ENCODE assay signal across 14 mouse cellular contexts in the genomic region with DNA sequence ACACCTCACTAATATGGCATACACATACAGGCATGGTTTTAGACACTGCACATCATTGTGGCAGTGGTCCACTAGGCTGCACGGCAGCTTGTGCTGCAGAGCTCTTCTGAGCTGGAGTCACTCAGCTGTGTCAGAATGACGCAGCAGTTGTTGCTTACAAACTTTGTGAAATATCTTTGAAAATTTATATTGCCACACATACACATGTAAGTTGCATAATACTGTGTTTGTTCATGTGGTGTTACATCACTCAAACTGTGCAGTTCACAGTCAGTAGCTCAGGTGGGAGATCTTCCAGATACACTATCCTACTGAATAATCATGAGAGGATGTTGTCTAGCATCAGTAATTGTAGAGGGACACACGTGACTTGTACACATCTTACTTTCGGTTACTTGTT. TPM values are rescaled to one million over a fixed set of nuclear protein-coding genes. Genes with fewer than 3 reads are reported as not detected.
DNase-seq lines count a peak whose midpoint lies in the region; ATAC-seq and TF ChIP-seq lines count a peak whose summit lies in the region.
"Had no signal": no experiment of that assay in that cellular context is flagged by ENCODE, and none has a peak within 500 bp of the region (broad histone marks: within the 10 kb centered on the region; RNA-seq: fewer than 3 reads in every experiment).

No protein-coding gene starts in this region.

- intact Hi-C loops in left cerebral cortex, postnatal 14 days (cut with DNase I): no loop called here

- no peaks in the 10 kb centered on the region for H3K9me3 ChIP-seq in G1E (replicated peaks)
- no peaks in the 10 kb centered on the region for H3K9me3 ChIP-seq in liver, embryonic 12.5 days (replicated peaks)
- H3K9me3 ChIP-seq in megakaryocyte, embryonic 14.5 days: no peaks in the 10 kb centered on the region
- H3K9me3 ChIP-seq: embryonic facial prominence, embryonic 15.5 days; forebrain, embryonic 15.5 days; hindbrain, embryonic 15.5 days; limb, embryonic 12.5 days; midbrain, embryonic 10.5 days had no signal

- no peak for DNase-seq in G1E (ENCODE audit: low spot score)
- DNase-seq in adrenal gland, postnatal 25 days: peak; percentile 6
- DNase-seq in urinary bladder, postnatal 25 days (ENCODE audit: low spot score): no peak
- no peak for DNase-seq in left cerebral cortex, postnatal 14 days (ENCODE audit: low spot score in 2 of 2)
- DNase-seq: cerebellum, postnatal 25 days; right cerebral cortex, postnatal 4 days had no signal

- 79% methylated on average over 4 of the region's 4 CpGs for WGBS in liver, embryonic 12.5 days (ENCODE audit: insufficient replicate concordance)

- peak; percentile 34 for ATAC-seq in G1E (ENCODE audit: extremely low read depth, insufficient number of reproducible peaks, low FRiP score, poor library complexity, severe bottlenecking)
- peak; percentile 53; the same call in 1 of the 2 replicates for ATAC-seq in liver, embryonic 12.5 days
- no peak for ATAC-seq in inflammation-experienced regulatory T-cells, adult 6 months
- ATAC-seq: forebrain, embryonic 15.5 days had no signal

- TF ChIP-seq CTCF in G1E (IDR thresholded peaks at IDR 0.05; ENCODE audit: low read depth, low read length): no peak

- H3K9ac ChIP-seq in liver, embryonic 12.5 days: no peak overlapping the region
- H3K9ac ChIP-seq: embryonic facial prominence, embryonic 15.5 days; forebrain, embryonic 15.5 days; hindbrain, embryonic 15.5 days; limb, embryonic 12.5 days had no signal

- no peaks in the 10 kb centered on the region for H3K27me3 ChIP-seq in G1E (ENCODE audit: insufficient read depth, low read length)
- no peaks in the 10 kb centered on the region for H3K27me3 ChIP-seq in liver, embryonic 12.5 days (replicated peaks)
- H3K27me3 ChIP-seq in megakaryocyte, embryonic 14.5 days (replicated peaks): no peaks in the 10 kb centered on the region
- H3K27me3 ChIP-seq: embryonic facial prominence, embryonic 15.5 days; forebrain, embryonic 15.5 days; hindbrain, embryonic 15.5 days; limb, embryonic 12.5 days had no signal

- H3K4me2 ChIP-seq in liver, embryonic 12.5 days: no peak overlapping the region
- H3K4me2 ChIP-seq: embryonic facial prominence, embryonic 15.5 days; forebrain, embryonic 15.5 days; hindbrain, embryonic 15.5 days; limb, embryonic 12.5 days had no signal

- peak overlapping the region; percentile 73 for H3K27ac ChIP-seq in liver, embryonic 12.5 days
- H3K27ac ChIP-seq: embryonic facial prominence, embryonic 15.5 days; forebrain, embryonic 15.5 days; hindbrain, embryonic 15.5 days; limb, embryonic 12.5 days; midbrain, embryonic 10.5 days had no signal

- H3K36me3 ChIP-seq in G1E (replicated peaks): peaks cover 73% of the 10 kb centered on the region
- peaks cover 53% of the 10 kb centered on the region for H3K36me3 ChIP-seq in liver, embryonic 12.5 days
- peaks cover 62% of the 10 kb centered on the region for H3K36me3 ChIP-seq in megakaryocyte, embryonic 14.5 days (replicated peaks; ENCODE audit: low read length)

- H3K4me3 ChIP-seq in G1E (ENCODE audit: low read depth, low read length): no peak overlapping the region
- no peak overlapping the region for H3K4me3 ChIP-seq in liver, embryonic 12.5 days
- H3K4me3 ChIP-seq in megakaryocyte, embryonic 14.5 days (replicated peaks): peak overlapping the region; percentile 78
- H3K4me3 ChIP-seq: embryonic facial prominence, embryonic 15.5 days; forebrain, embryonic 15.5 days; hindbrain, embryonic 15.5 days; limb, embryonic 12.5 days; midbrain, embryonic 10.5 days had no signal

- H3K4me1 ChIP-seq in G1E (ENCODE audit: insufficient read depth, low read depth, low read length): peaks cover 17% of the 10 kb centered on the region
- peaks cover 9% of the 10 kb centered on the region; the same call in 1 of the 2 replicates for H3K4me1 ChIP-seq in liver, embryonic 12.5 days
- peaks cover 71% of the 10 kb centered on the region for H3K4me1 ChIP-seq in megakaryocyte, embryonic 14.5 days
- H3K4me1 ChIP-seq: embryonic facial prominence, embryonic 15.5 days; forebrain, embryonic 15.5 days; hindbrain, embryonic 15.5 days; limb, embryonic 12.5 days; midbrain, embryonic 10.5 days had no signal

RNA-seq across cellular contexts. Expression of a gene that starts 19.4 kb away (rescaled TPM):
- total RNA-seq in G1E (2014; fragmentation: Nextera tagmentation) (25.1 and 39.2 TPM in 2 replicates), G1E (2017) (27.5 and 30.4 TPM in 2 replicates)
- 18.3 and 19.0 TPM in 2 replicates for polyA plus RNA-seq in G1E (2012)
- 47.9 and 59.1 TPM in 2 replicates for total RNA-seq in adrenal gland, postnatal 25 days (2021)
- polyA plus RNA-seq in liver, embryonic 12.5 days (2016; fragmentation: Nextera tagmentation; extraction: Ambion mirVana): 28.3 and 28.5 TPM in 2 replicates
- 5.1 and 28.5 TPM in 2 replicates for polyA plus RNA-seq in megakaryocyte, embryonic 14.5 days (2012; ENCODE audit: insufficient read depth, low replicate concordance)
- polyA plus RNA-seq in inflammation-experienced regulatory T-cells, adult 6 months (2017; shearing (Covaris generic)): 10 to 100 TPM; 24.2 to 34.2 (median 31.8) TPM
- total RNA-seq in left cerebral cortex, postnatal 14 days (2021): 10 to 100 TPM; 42.1 to 45.7 TPM

RNA-seq across cellular contexts. Expression of a gene that starts 53.5 kb away (rescaled TPM):
- 45.1 and 52.4 TPM in 2 replicates for total RNA-seq in G1E (2014; fragmentation: Nextera tagmentation)
- total RNA-seq in G1E (2017): 39.1 and 41.8 TPM in 2 replicates
- polyA plus RNA-seq in G1E (2012): 49.2 and 50.8 TPM in 2 replicates
- total RNA-seq in adrenal gland, postnatal 25 days (2021): 56.6 and 63.0 TPM in 2 replicates
- polyA plus RNA-seq in liver, embryonic 12.5 days (2016; fragmentation: Nextera tagmentation; extraction: Ambion mirVana): 61.4 and 64.5 TPM in 2 replicates
- 21.1 and 26.3 TPM in 2 replicates for polyA plus RNA-seq in megakaryocyte, embryonic 14.5 days (2012; ENCODE audit: insufficient read depth, low replicate concordance)
- polyA plus RNA-seq in inflammation-experienced regulatory T-cells, adult 6 months (2017; shearing (Covaris generic)): 10 to 100 TPM; 21.6 to 32.7 (median 25.1) TPM
- total RNA-seq in left cerebral cortex, postnatal 14 days (2021): 10 to 100 TPM; 52.7 to 55.3 TPM
